Mouse (Mus musculus) midbrain, postnatal 0 days (tissue): ENCODE measurements around the gene Rapgef5. TPM values are rescaled to one million over a fixed set of nuclear protein-coding genes. Genes with fewer than 3 reads are reported as not detected.

Source experiments
- ATAC-seq: fragments of 200-750 bp; cut with Nextera tagmentation; 2 replicates; pipeline ENCODE4 v1.8.0; 2017; ENCODE audit warnings: moderate number of reproducible peaks, mild to moderate bottlenecking, moderate TSS enrichment, moderate library complexity; ENCODE audit not compliant: low FRiP score
- DNase-seq: peaks from one replicate; pipeline ENCODE4 v3.0.0-alpha.2; 2015; ENCODE audit warnings: low spot score
- H3K27ac ChIP-seq: fragments of 300-500 bp; sonication (generic); 2 replicates; pipeline ENCODE4 v1.5.1; 2014; ENCODE audit warnings: low read depth, mild to moderate bottlenecking, low read length, mixed read lengths
- H3K27me3 ChIP-seq: fragments of 300-500 bp; sonication (generic); 2 replicates; pipeline ENCODE4 v1.6.1; 2014; ENCODE audit warnings: low read length, control low read depth, mixed read lengths; ENCODE audit not compliant: insufficient read depth
- H3K36me3 ChIP-seq: fragments of 300-500 bp; sonication (generic); 2 replicates; pipeline ENCODE4 v1.6.1; 2014; ENCODE audit warnings: low read length, control low read depth, mixed read lengths; ENCODE audit not compliant: insufficient read depth
- H3K4me1 ChIP-seq: fragments of 300-500 bp; sonication (generic); 2 replicates; pipeline ENCODE4 v1.6.1; 2014; ENCODE audit warnings: mild to moderate bottlenecking, control low read depth, antibody characterized with exemption, low read length, mixed read lengths; ENCODE audit not compliant: insufficient read depth
- H3K4me2 ChIP-seq: fragments of 300-500 bp; sonication (generic); 2 replicates; pipeline ENCODE4 v1.6.1; 2014; ENCODE audit warnings: low read depth, mild to moderate bottlenecking, low read length, mixed read lengths; ENCODE audit not compliant: poor library complexity, severe bottlenecking
- H3K4me3 ChIP-seq: fragments of 300-500 bp; sonication (generic); 2 replicates; pipeline ENCODE4 v1.5.1; 2014; ENCODE audit warnings: low read depth, mild to moderate bottlenecking, low read length, moderate library complexity
- H3K9ac ChIP-seq: fragments of 300-500 bp; sonication (generic); replicated peaks from 2 replicates; pipeline ENCODE4 v1.6.1; 2014; ENCODE audit warnings: mild to moderate bottlenecking, low read length, moderate library complexity, mixed read lengths; ENCODE audit not compliant: poor library complexity, severe bottlenecking
- H3K9me3 ChIP-seq: fragments of 300-500 bp; sonication (generic); 2 replicates; pipeline ENCODE4 v1.6.1; 2016; ENCODE audit warnings: low read length, control low read depth
- CTCF ChIP-seq: IDR thresholded peaks from 2 replicates; pipeline ENCODE4 v1.5.1; 2016; ENCODE audit warnings: antibody characterized with exemption, mild to moderate bottlenecking
- WGBS: fragments of 180-500 bp; shearing (Covaris S2); extraction: QIAGEN DNeasy Blood & Tissue Kit; methylation state at CpG from one replicate; pipeline ENCODE4 v1.1.7; 2014; 5-methylcytosine and 5-hydroxymethylcytosine counted together
- polyA plus RNA-seq: library from polyadenylated mRNA; unstranded; fragments of >200 nt; fragmentation: Nextera tagmentation; extraction: Ambion mirVana; gene quantifications from 2 replicates; pipeline ENCODE4 v1.2.1, GENCODE M21; 2015
- total RNA-seq: library from RNA; depleted of rRNA; stranded (reverse); fragments of >200 nt; gene quantifications from 2 replicates; pipeline ENCODE4 v1.2.3, GENCODE M21; 2014

Gene Rapgef5
- total and polyA plus RNA-seq, 2 experiments from 2014 or later, result 25.9 to 54.3 TPM

- WGBS, result 84% methylated on average over 2 of the region's 2 CpGs
- no peak overlapping the region for H3K9ac ChIP-seq
- TF ChIP-seq CTCF, result no peak
- no peaks in the 10 kb centered on the region for H3K4me1 ChIP-seq
- ATAC-seq, result no peak
- no peak overlapping the region for H3K27ac ChIP-seq
- H3K4me3 ChIP-seq, result no peak overlapping the region
- no peak for DNase-seq
- no peaks in the 10 kb centered on the region for H3K36me3 ChIP-seq
- H3K4me2 ChIP-seq, result no peak overlapping the region
- H3K27me3 ChIP-seq, result no peaks in the 10 kb centered on the region
- no peaks in the 10 kb centered on the region for H3K9me3 ChIP-seq
Measured at GRCm38 (mm10) chr12:117505163-117505562, 11.1 kb upstream of the Rapgef5 start.

- TF ChIP-seq CTCF, result no peak
- Histone ChIP-seq H3K9ac (no peak overlapping the region), H3K9me3 (no peaks in the 10 kb centered on the region), H3K4me1 (no peaks in the 10 kb centered on the region), H3K36me3 (no peaks in the 10 kb centered on the region), H3K27me3 (no peaks in the 10 kb centered on the region), H3K4me2 (no peak overlapping the region), H3K4me3 (no peak overlapping the region), H3K27ac (no peak overlapping the region)
- DNase-seq, result no peak
- WGBS, result 55% methylated on average over 1 of the region's 1 CpGs
- ATAC-seq, result no peak
Measured at GRCm38 (mm10) chr12:117507772-117508171, 8.5 kb upstream of the Rapgef5 start.

GRCm38 (mm10) chr12:117509919-117510318, 6.4 kb upstream of the Rapgef5 start:
- no peaks in the 10 kb centered on the region for H3K9me3 ChIP-seq
- no peak overlapping the region for H3K4me2 ChIP-seq
- 0 out of 2 replicates have a peak, but pooled peaks cover 3% of the 10 kb centered on the region for H3K4me1 ChIP-seq
- no peak overlapping the region for H3K27ac ChIP-seq
- ATAC-seq, result no peak
- no peak for TF ChIP-seq CTCF
- H3K4me3 ChIP-seq, result no peak overlapping the region
- H3K36me3 ChIP-seq, result no peaks in the 10 kb centered on the region
- H3K27me3 ChIP-seq, result no peaks in the 10 kb centered on the region
- DNase-seq, result no peak
- H3K9ac ChIP-seq, result no peak overlapping the region
- 59% methylated on average over 2 of the region's 2 CpGs for WGBS

- no peak overlapping the region for H3K27ac ChIP-seq
- 83% methylated on average over 3 of the region's 3 CpGs for WGBS
- H3K9me3 ChIP-seq, result no peaks in the 10 kb centered on the region
- TF ChIP-seq CTCF, result no peak
- ATAC-seq (no peak), DNase-seq (no peak)
- H3K4me1 ChIP-seq, result 0 out of 2 replicates have a peak, but pooled peaks cover 3% of the 10 kb centered on the region
- H3K27me3 ChIP-seq, result no peaks in the 10 kb centered on the region
- no peaks in the 10 kb centered on the region for H3K36me3 ChIP-seq
- no peak overlapping the region for H3K4me3 ChIP-seq
- no peak overlapping the region for H3K9ac ChIP-seq
- H3K4me2 ChIP-seq, result no peak overlapping the region
Measured at GRCm38 (mm10) chr12:117512468-117512867, 3.8 kb upstream of the Rapgef5 start.

GRCm38 (mm10) chr12:117513150-117513932, 2.9 kb upstream of the Rapgef5 start:
- no peaks in the 10 kb centered on the region for H3K36me3 ChIP-seq
- H3K4me1 ChIP-seq, result 0 out of 2 replicates have a peak, but pooled peaks cover 3% of the 10 kb centered on the region
- H3K27me3 ChIP-seq, result no peaks in the 10 kb centered on the region
- no peak overlapping the region for H3K4me3 ChIP-seq
- H3K9me3 ChIP-seq, result no peaks in the 10 kb centered on the region
- no peak overlapping the region for H3K27ac ChIP-seq
- no peak for TF ChIP-seq CTCF
- ATAC-seq, result no peak
- DNase-seq, result no peak
- H3K9ac ChIP-seq, result no peak overlapping the region
- WGBS, result 65% methylated on average over 11 of the region's 11 CpGs
- no peak overlapping the region for H3K4me2 ChIP-seq

- no peak for TF ChIP-seq CTCF
- no peaks in the 10 kb centered on the region for H3K36me3 ChIP-seq
- 0 out of 2 replicates have a peak, but pooled peaks cover 3% of the 10 kb centered on the region for H3K4me1 ChIP-seq
- ATAC-seq (no peak), DNase-seq (no peak)
- no peaks in the 10 kb centered on the region for H3K27me3 ChIP-seq
- H3K9me3 ChIP-seq, result no peaks in the 10 kb centered on the region
- 66% methylated on average over 14 of the region's 14 CpGs for WGBS
- no peak overlapping the region for H3K9ac ChIP-seq
- no peak overlapping the region for H3K4me2 ChIP-seq
- H3K27ac ChIP-seq, result no peak overlapping the region
- no peak overlapping the region for H3K4me3 ChIP-seq
Measured at GRCm38 (mm10) chr12:117517275-117517936, 1.1 kb downstream of the Rapgef5 start.
